Mouse (Mus musculus): Measurements from ENCODE around the gene Myh7. TPM values are rescaled to one million over a fixed set of nuclear protein-coding genes. Genes with fewer than 3 reads are reported as not detected.

Myh7 gene
- polyA plus RNA-seq, 1 experiment from 2014 or later, result 5.4 TPM

DNA sequence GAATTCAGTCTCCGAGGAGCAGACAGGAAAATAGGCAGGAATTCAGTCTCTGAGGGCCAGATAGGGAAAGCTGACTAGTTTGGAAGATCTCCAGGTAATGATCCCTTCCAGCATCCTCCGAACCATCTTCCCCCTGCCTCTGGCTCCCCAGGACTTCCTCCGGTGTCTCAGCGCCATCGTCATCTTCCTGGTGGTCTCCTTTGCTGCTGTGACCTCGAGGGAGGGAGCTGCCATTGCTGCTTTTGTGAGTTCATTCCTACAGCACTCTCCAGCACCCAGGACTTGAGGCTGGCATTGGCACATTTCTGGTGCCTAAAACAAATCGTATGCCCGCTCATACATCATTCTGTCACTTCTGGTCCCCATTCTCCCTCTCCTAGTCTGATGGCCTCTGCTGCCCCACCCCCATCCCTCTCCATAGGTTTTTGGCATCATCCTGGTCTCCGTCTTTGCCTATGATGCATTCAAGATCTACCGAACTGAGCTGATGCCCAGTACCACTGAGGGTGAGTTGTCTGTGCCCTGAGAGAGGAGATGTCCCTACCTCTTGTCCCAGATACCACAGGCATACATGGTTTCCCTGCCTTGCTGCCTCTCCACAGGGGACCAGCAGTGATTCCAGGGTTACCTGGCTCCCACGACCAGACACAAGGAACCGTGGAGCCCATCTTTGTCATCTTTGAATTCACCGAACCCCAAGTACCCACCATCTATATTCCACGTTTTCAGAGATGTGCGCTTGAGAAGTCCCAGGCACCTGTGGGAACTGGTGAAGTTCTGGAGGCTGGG is 55.8 kb downstream of the Myh7 start:
- Histone ChIP-seq H3K36me3 (ENCODE audit: control insufficient read depth, insufficient read depth, low read length) (no peaks in the 10 kb centered on the region), H3K27me3 (ENCODE audit: control insufficient read depth, insufficient read depth, low read length) (no peaks in the 10 kb centered on the region), H3K9ac (replicated peaks; ENCODE audit: low read length) (no peak overlapping the region), H3K4me3 (replicated peaks; ENCODE audit: low read depth, low read length) (no peak overlapping the region), H3K4me2 (ENCODE audit: low read length) (no peak overlapping the region), H3K4me1 (ENCODE audit: control insufficient read depth, insufficient read depth, low read length) (peaks cover 6% of the 10 kb centered on the region; the same call in 1 of the 2 replicates), H3K27ac (replicated peaks; ENCODE audit: low read depth, low read length) (no peak overlapping the region), H3K9me3 (ENCODE audit: control insufficient read depth, low read length) (no peaks in the 10 kb centered on the region)
- 83% methylated on average over 15 of the region's 15 CpGs for WGBS
- ATAC-seq (ENCODE audit: low FRiP score, low TSS enrichment) (no peak), DNase-seq (no peak)

DNA sequence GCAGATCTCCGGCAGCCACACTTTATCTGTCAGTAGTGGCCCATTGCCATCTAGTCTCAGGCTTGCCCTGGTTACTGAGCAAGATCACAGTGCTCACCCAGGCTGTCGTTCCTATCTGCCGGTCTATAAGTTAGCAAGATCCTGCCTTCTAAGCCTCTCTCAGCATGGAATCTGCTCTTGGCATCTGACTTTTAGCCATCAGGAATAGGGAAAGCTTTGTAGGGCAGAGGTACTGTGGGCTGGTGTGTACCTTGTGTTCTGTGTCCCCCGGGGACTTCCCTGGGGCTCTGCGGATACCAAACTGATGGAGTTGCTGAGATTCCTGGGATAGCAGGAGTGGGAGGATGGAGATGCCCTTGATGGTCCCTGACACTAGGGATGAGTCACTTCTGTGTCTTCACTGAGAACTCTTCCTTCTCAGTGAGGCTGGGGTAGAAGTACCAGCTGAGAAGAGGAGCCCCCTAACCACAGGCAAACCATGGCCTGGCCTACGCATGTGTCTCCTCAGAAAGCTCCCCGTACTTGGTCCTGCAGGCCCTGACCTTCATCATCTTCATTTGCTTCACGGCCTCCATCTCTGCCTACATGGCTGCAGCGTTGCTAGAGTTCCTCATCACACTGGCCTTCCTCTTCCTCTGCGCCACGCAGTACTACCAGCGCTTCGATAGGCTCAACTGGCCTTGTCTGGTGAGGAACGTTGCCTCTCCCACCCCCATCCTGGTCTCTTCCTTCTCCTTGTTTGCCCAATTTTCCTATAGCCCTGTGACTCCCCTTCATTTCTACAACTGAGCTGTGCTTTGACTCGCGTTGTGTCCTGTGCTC is 56.9 kb downstream of the Myh7 start:
- Histone ChIP-seq H3K27ac (replicated peaks; ENCODE audit: low read depth, low read length) (no peak overlapping the region), H3K4me1 (ENCODE audit: control insufficient read depth, insufficient read depth, low read length) (peaks cover 11% of the 10 kb centered on the region), H3K9ac (replicated peaks; ENCODE audit: low read length) (no peak overlapping the region), H3K4me3 (replicated peaks; ENCODE audit: low read depth, low read length) (no peak overlapping the region), H3K4me2 (ENCODE audit: low read length) (no peak overlapping the region), H3K27me3 (ENCODE audit: control insufficient read depth, insufficient read depth, low read length) (no peaks in the 10 kb centered on the region), H3K36me3 (ENCODE audit: control insufficient read depth, insufficient read depth, low read length) (no peaks in the 10 kb centered on the region), H3K9me3 (ENCODE audit: control insufficient read depth, low read length) (no peaks in the 10 kb centered on the region)
- no peak for DNase-seq
- no peak for ATAC-seq (ENCODE audit: low FRiP score, low TSS enrichment)
- 93% methylated on average over 16 of the region's 16 CpGs for WGBS

GRCm38 (mm10) chr14:54936831-54937160 is 57.6 kb downstream of the Myh7 start:
- 57% methylated on average over 6 of the region's 6 CpGs for WGBS
- Histone ChIP-seq H3K36me3 (ENCODE audit: control insufficient read depth, insufficient read depth, low read length) (no peaks in the 10 kb centered on the region), H3K27ac (replicated peaks; ENCODE audit: low read depth, low read length) (no peak overlapping the region)

GRCm38 (mm10) chr14:54935904-54936830 is 58.3 kb downstream of the Myh7 start, which contains the start of gene Cmtm5:
Gene Cmtm5, plus strand, starts transcription at chr14:54936261.
- no peak within 1 kb of the TSS for H3K4me2 ChIP-seq (ENCODE audit: low read length)
- peak; percentile 48 for DNase-seq

More at GRCm38 (mm10) chr14:54936831-54937160, 57.6 kb downstream of the Myh7 start:
- Histone ChIP-seq H3K9me3 (ENCODE audit: control insufficient read depth, low read length) (no peaks in the 10 kb centered on the region), H3K4me3 (replicated peaks; ENCODE audit: low read depth, low read length) (no peak overlapping the region), H3K4me2 (ENCODE audit: low read length) (no peak overlapping the region), H3K4me1 (ENCODE audit: control insufficient read depth, insufficient read depth, low read length) (peaks cover 11% of the 10 kb centered on the region), H3K27me3 (ENCODE audit: control insufficient read depth, insufficient read depth, low read length) (no peaks in the 10 kb centered on the region), H3K9ac (replicated peaks; ENCODE audit: low read length) (no peak overlapping the region)
- ATAC-seq (ENCODE audit: low FRiP score, low TSS enrichment) (no peak), DNase-seq (peak; percentile 4)

DNA sequence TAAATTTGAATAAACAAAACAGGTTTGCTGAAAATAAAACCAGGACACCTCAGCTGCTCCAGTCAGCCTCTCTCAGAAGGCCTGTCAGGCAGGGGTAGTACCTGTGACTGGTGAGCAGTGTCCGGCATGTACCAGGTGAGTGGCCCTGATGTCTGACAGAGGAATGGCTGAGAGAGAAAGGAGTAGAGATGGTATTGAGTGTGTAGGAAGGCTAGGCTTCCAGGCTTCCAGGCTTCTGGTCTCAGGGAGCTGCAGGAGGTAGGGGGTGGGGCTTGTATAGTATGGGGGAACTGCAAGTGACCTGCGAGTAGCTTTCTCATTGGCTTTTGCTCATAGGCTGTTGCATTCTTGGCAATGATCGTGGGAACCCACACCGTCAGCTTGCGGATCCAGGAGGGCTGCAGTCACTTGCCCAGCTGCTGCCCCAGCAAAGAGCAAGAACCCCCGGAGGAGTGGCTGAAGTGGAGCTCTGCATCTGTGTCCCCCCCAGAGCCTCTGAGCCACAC is 61.7 kb downstream of the Myh7 start, which contains the start of gene Il25:
Gene Il25 (plus strand): TSS at position 51 of the 506 bp plus-strand sequence.
- no peaks in the 10 kb centered on the region for H3K36me3 ChIP-seq (ENCODE audit: control insufficient read depth, insufficient read depth, low read length)
- DNase-seq, result peak; percentile 32
- no peak within 1 kb of the TSS for H3K9ac ChIP-seq (replicated peaks; ENCODE audit: low read length)
- H3K27ac ChIP-seq (replicated peaks; ENCODE audit: low read depth, low read length), result no peak within 1 kb of the TSS
- no peak within 1 kb of the TSS for H3K4me2 ChIP-seq (ENCODE audit: low read length)
- peaks cover 17% of the 10 kb centered on the region for H3K4me1 ChIP-seq (ENCODE audit: control insufficient read depth, insufficient read depth, low read length)
- no peak within 1 kb of the TSS for H3K4me3 ChIP-seq (replicated peaks; ENCODE audit: low read depth, low read length)
- no peaks in the 10 kb centered on the region for H3K27me3 ChIP-seq (ENCODE audit: control insufficient read depth, insufficient read depth, low read length)
- no peaks in the 10 kb centered on the region for H3K9me3 ChIP-seq (ENCODE audit: control insufficient read depth, low read length)
- ATAC-seq (ENCODE audit: low FRiP score, low TSS enrichment), result no peak
- 29% methylated on average over 6 of the region's 6 CpGs for WGBS

More at GRCm38 (mm10) chr14:54935904-54936830, 58.3 kb downstream of the Myh7 start, which contains the start of gene Cmtm5:
- Histone ChIP-seq H3K4me1 (ENCODE audit: control insufficient read depth, insufficient read depth, low read length) (peaks cover 11% of the 10 kb centered on the region), H3K4me3 (replicated peaks; ENCODE audit: low read depth, low read length) (no peak within 1 kb of the TSS), H3K9ac (replicated peaks; ENCODE audit: low read length) (no peak within 1 kb of the TSS), H3K27ac (replicated peaks; ENCODE audit: low read depth, low read length) (0 out of 2 replicates have a peak within 1 kb of the TSS, but pooled peaks have one; percentile 27), H3K27me3 (ENCODE audit: control insufficient read depth, insufficient read depth, low read length) (no peaks in the 10 kb centered on the region), H3K36me3 (ENCODE audit: control insufficient read depth, insufficient read depth, low read length) (no peaks in the 10 kb centered on the region), H3K9me3 (ENCODE audit: control insufficient read depth, low read length) (no peaks in the 10 kb centered on the region)
- 35% methylated on average over 8 of the region's 8 CpGs for WGBS
- no peak for ATAC-seq (ENCODE audit: low FRiP score, low TSS enrichment)

DNA sequence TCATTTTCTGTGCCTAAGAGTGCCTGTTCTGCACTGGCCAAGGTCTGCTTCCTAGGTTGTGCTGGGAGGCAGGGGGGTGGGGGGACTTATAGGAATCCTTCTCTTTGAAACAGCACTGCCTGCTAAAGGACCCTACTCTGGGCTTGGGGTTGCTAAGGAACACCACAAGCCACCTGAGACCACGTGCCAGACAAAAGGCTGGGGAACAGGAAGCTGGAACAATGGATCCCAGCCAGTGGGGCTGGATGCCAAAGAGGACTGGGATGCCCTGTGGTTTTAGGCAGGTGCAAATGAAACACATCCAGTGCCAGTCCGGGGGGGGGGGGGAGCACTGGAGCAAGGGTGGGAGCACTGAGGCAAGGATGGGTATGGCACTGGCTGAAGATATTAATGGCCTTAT is 64.0 kb downstream of the Myh7 start:
- H3K9me3 ChIP-seq (ENCODE audit: control insufficient read depth, low read length), result no peaks in the 10 kb centered on the region

GRCm38 (mm10) chr14:54929801-54930200 is 64.6 kb downstream of the Myh7 start:
- no peaks in the 10 kb centered on the region for H3K27me3 ChIP-seq (ENCODE audit: control insufficient read depth, insufficient read depth, low read length)
- WGBS, result 85% methylated on average over 5 of the region's 5 CpGs
- DNase-seq (no peak), ATAC-seq (ENCODE audit: low FRiP score, low TSS enrichment) (no peak)
- H3K4me3 ChIP-seq (replicated peaks; ENCODE audit: low read depth, low read length), result no peak overlapping the region
- no peaks in the 10 kb centered on the region for H3K9me3 ChIP-seq (ENCODE audit: control insufficient read depth, low read length)
- no peak overlapping the region for H3K27ac ChIP-seq (replicated peaks; ENCODE audit: low read depth, low read length)
- peaks cover 25% of the 10 kb centered on the region for H3K4me1 ChIP-seq (ENCODE audit: control insufficient read depth, insufficient read depth, low read length)
- no peaks in the 10 kb centered on the region for H3K36me3 ChIP-seq (ENCODE audit: control insufficient read depth, insufficient read depth, low read length)
- H3K9ac ChIP-seq (replicated peaks; ENCODE audit: low read length), result no peak overlapping the region
- H3K4me2 ChIP-seq (ENCODE audit: low read length), result no peak overlapping the region

More for the DNA sequence above, 64.0 kb downstream of the Myh7 start:
- peaks cover 19% of the 10 kb centered on the region for H3K4me1 ChIP-seq (ENCODE audit: control insufficient read depth, insufficient read depth, low read length)
- 27% methylated on average over 2 of the region's 2 CpGs for WGBS
- no peak overlapping the region for H3K9ac ChIP-seq (replicated peaks; ENCODE audit: low read length)
- no peak overlapping the region for H3K27ac ChIP-seq (replicated peaks; ENCODE audit: low read depth, low read length)
- no peak overlapping the region for H3K4me2 ChIP-seq (ENCODE audit: low read length)
- H3K27me3 ChIP-seq (ENCODE audit: control insufficient read depth, insufficient read depth, low read length), result no peaks in the 10 kb centered on the region
- H3K4me3 ChIP-seq (replicated peaks; ENCODE audit: low read depth, low read length), result no peak overlapping the region
- DNase-seq, result peak; percentile 35
- H3K36me3 ChIP-seq (ENCODE audit: control insufficient read depth, insufficient read depth, low read length), result no peaks in the 10 kb centered on the region
- ATAC-seq (ENCODE audit: low FRiP score, low TSS enrichment), result no peak

DNA sequence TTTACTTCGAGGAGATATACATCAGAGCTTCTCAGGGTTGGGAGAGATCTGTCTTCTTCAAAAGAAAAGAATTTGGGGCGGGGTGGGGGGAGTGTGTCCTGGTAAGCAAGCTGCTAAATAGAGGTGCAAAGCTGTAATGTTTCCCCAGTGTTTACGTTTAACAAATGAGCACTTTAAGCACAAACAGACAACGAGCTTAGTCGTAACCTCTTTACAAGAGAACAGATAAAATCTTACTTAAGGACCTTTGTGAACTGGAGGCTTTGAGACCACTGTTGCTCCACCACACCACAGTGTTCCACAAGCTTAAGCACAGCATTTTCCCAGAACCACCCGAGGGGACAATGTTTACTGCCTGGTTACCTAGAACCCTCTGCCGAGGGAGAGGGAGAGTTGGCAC is 67.1 kb downstream of the Myh7 start:
- no peak for DNase-seq
- Histone ChIP-seq H3K4me1 (ENCODE audit: control insufficient read depth, insufficient read depth, low read length) (peaks cover 28% of the 10 kb centered on the region), H3K27me3 (ENCODE audit: control insufficient read depth, insufficient read depth, low read length) (no peaks in the 10 kb centered on the region), H3K4me2 (ENCODE audit: low read length) (peak overlapping the region; percentile 96), H3K27ac (replicated peaks; ENCODE audit: low read depth, low read length) (peak overlapping the region; percentile 94), H3K36me3 (ENCODE audit: control insufficient read depth, insufficient read depth, low read length) (no peaks in the 10 kb centered on the region), H3K9me3 (ENCODE audit: control insufficient read depth, low read length) (no peaks in the 10 kb centered on the region), H3K9ac (replicated peaks; ENCODE audit: low read length) (peak overlapping the region; percentile 73; the same call in 1 of the 2 replicates), H3K4me3 (replicated peaks; ENCODE audit: low read depth, low read length) (no peak overlapping the region)
- ATAC-seq (ENCODE audit: low FRiP score, low TSS enrichment), result no peak
- 13% methylated on average over 7 of the region's 7 CpGs for WGBS

Data from midbrain, embryonic 14.5 days (tissue).